Mouse (Mus musculus) activated CD4-positive, CD25-positive, alpha-beta regulatory T cell, adult 4 months (primary cell): ENCODE measurements around the gene Glyctk. TPM values are rescaled to one million over a fixed set of nuclear protein-coding genes. Genes with fewer than 3 reads are reported as not detected.
A peak's percentile ranks its signal among the peaks of the same experiment; 100 is the strongest.

ENCODE experiments used
- ATAC-seq: one replicate; pipeline ENCODE4 v1.8.0; 2017
- polyA plus RNA-seq, 2 experiments: library from polyadenylated mRNA; unstranded; fragments of 100-300 nt; shearing (Covaris generic); gene quantifications; one replicate each; pipeline ENCODE4 v1.2.1; 2017

Gene Glyctk
- 1 to 10 TPM; 2.9 to 3.3 TPM for polyA plus RNA-seq

GRCm38 (mm10) chr9:106158037-106158491 is at the start of gene Glyctk:
Gene Glyctk (minus strand): TSS chr9:106158138.
- no peak for ATAC-seq

- no peak for ATAC-seq
Measured at GRCm38 (mm10) chr9:106206515-106206914, 48.6 kb upstream of the Glyctk start.

- no peak for ATAC-seq
Measured at GRCm38 (mm10) chr9:106205713-106206290, 47.9 kb upstream of the Glyctk start.

GRCm38 (mm10) chr9:106203990-106204851 is 46.3 kb upstream of the Glyctk start:
- ATAC-seq = no peak

GRCm38 (mm10) chr9:106202819-106203636 is 45.1 kb upstream of the Glyctk start, which contains the start of gene Twf2:
Gene Twf2 (plus strand): TSS chr9:106203108.
- ATAC-seq = peak; percentile 78

GRCm38 (mm10) chr9:106201895-106202294 is 44.0 kb upstream of the Glyctk start:
- no peak for ATAC-seq

GRCm38 (mm10) chr9:106199535-106200272 is 41.8 kb upstream of the Glyctk start, which contains the start of gene Ppm1m:
Gene Ppm1m (minus strand): TSS chr9:106199746.
- no peak for ATAC-seq

- no peak for ATAC-seq
Measured at GRCm38 (mm10) chr9:106198962-106199458, 41.1 kb upstream of the Glyctk start.

GRCm38 (mm10) chr9:106197732-106198131 is 39.8 kb upstream of the Glyctk start:
- no peak for ATAC-seq

- peak; percentile 41 for ATAC-seq
Measured at GRCm38 (mm10) chr9:106197081-106197713, 39.3 kb upstream of the Glyctk start.

- ATAC-seq = no peak
Measured at GRCm38 (mm10) chr9:106195693-106196092, 37.8 kb upstream of the Glyctk start.

GRCm38 (mm10) chr9:106193930-106194807 is 36.2 kb upstream of the Glyctk start:
- ATAC-seq = peak; percentile 14

GRCm38 (mm10) chr9:106192998-106193397 is 35.1 kb upstream of the Glyctk start:
- ATAC-seq = peak; percentile 46

- no peak for ATAC-seq
Measured at GRCm38 (mm10) chr9:106192024-106192423, 34.1 kb upstream of the Glyctk start.

GRCm38 (mm10) chr9:106191355-106191754 is 33.4 kb upstream of the Glyctk start:
- no peak for ATAC-seq

- no peak for ATAC-seq
Measured at GRCm38 (mm10) chr9:106183996-106184395, 26.1 kb upstream of the Glyctk start.

GRCm38 (mm10) chr9:106182146-106182545 is 24.2 kb upstream of the Glyctk start:
- peak; percentile 28 for ATAC-seq

GRCm38 (mm10) chr9:106179964-106180363 is 22.0 kb upstream of the Glyctk start:
- ATAC-seq = no peak

GRCm38 (mm10) chr9:106179454-106179853 is 21.5 kb upstream of the Glyctk start:
- no peak for ATAC-seq

GRCm38 (mm10) chr9:106177799-106178198 is 19.9 kb upstream of the Glyctk start:
- ATAC-seq = no peak
